Mouse (Mus musculus) forebrain, embryonic 16.5 days (tissue): ENCODE results near the gene Cog4. TPM values are rescaled to one million over a fixed set of nuclear protein-coding genes. Genes with fewer than 3 reads are reported as not detected.

ENCODE experiments used
- ATAC-seq: fragments of 200-750 bp; cut with Nextera tagmentation; 2 replicates; pipeline ENCODE4 v1.8.0; 2017; ENCODE audit warnings: mild to moderate bottlenecking, moderate library complexity
- H3K27ac ChIP-seq: fragments of 300-500 bp; sonication (generic); 2 replicates; pipeline ENCODE4 v1.5.1; 2014; ENCODE audit warnings: low read length, control low read depth
- H3K27me3 ChIP-seq: fragments of 300-500 bp; sonication (generic); replicated peaks from 2 replicates; pipeline ENCODE4 v1.6.1; 2014; ENCODE audit warnings: low read length; ENCODE audit not compliant: control insufficient read depth, insufficient read depth
- H3K36me3 ChIP-seq: fragments of 300-500 bp; sonication (generic); 2 replicates; pipeline ENCODE4 v1.6.1; 2014; ENCODE audit not compliant: control insufficient read depth, insufficient read depth
- H3K4me1 ChIP-seq: fragments of 300-500 bp; sonication (generic); replicated peaks from 2 replicates; pipeline ENCODE4 v1.6.1; 2014; ENCODE audit warnings: low read length; ENCODE audit not compliant: control insufficient read depth, insufficient read depth
- H3K4me2 ChIP-seq: fragments of 300-500 bp; sonication (generic); 2 replicates; pipeline ENCODE4 v1.6.1; 2014; ENCODE audit warnings: mild to moderate bottlenecking, low read length, control low read depth
- H3K4me3 ChIP-seq: fragments of 300-500 bp; sonication (generic); replicated peaks from 2 replicates; pipeline ENCODE4 v1.5.1; 2014; ENCODE audit warnings: mild to moderate bottlenecking, low read length, control low read depth
- H3K9ac ChIP-seq: fragments of 300-500 bp; sonication (generic); replicated peaks from 2 replicates; pipeline ENCODE4 v1.6.1; 2014; ENCODE audit warnings: low read depth, low read length, control low read depth
- H3K9me3 ChIP-seq: fragments of 300-500 bp; sonication (generic); 2 replicates; pipeline ENCODE4 v1.6.1; 2016; ENCODE audit warnings: low read length; ENCODE audit not compliant: control insufficient read depth
- WGBS: fragments of 180-500 bp; shearing (Covaris S2); extraction: QIAGEN DNeasy Blood & Tissue Kit; methylation state at CpG from one replicate; pipeline ENCODE4 v1.1.7; 2014; 5-methylcytosine and 5-hydroxymethylcytosine counted together
- polyA plus RNA-seq: library from polyadenylated mRNA; unstranded; fragments of >200 nt; fragmentation: Nextera tagmentation; extraction: Ambion mirVana; gene quantifications from 2 replicates; pipeline ENCODE4 v1.2.1, GENCODE M21; 2015

The Cog4 gene
- polyA plus RNA-seq, 1 experiment from 2014 or later, result 69.3 TPM

GRCm38 (mm10) chr8:110821960-110822359, 24.4 kb upstream of the Cog4 start:
- Histone ChIP-seq H3K4me1 (no peaks in the 10 kb centered on the region), H3K27me3 (no peaks in the 10 kb centered on the region), H3K4me2 (no peak overlapping the region), H3K9ac (no peak overlapping the region), H3K27ac (no peak overlapping the region), H3K9me3 (no peaks in the 10 kb centered on the region), H3K36me3 (peaks cover 62% of the 10 kb centered on the region), H3K4me3 (no peak overlapping the region)
- WGBS, result 90% methylated on average over 3 of the region's 3 CpGs
- no peak for ATAC-seq

DNA sequence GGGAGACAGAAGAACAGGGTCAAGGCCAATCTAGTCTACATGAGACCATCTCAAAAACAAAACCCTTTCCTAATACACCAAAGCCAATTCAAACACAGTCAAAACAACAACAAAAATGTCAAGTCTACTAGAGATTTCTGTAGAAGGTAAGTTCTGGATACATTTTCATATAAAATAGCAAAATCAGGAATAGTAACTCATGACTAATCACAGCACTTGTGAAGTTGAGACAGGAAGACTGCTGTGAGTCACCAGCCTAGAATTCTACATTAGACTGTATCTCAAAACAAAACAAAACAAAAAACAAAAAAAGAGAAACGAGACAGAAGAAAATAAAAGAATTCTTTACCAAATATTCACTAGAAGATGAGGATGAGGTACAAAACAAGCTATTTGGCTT, 21.5 kb upstream of the Cog4 start:
- H3K4me1 ChIP-seq, result no peaks in the 10 kb centered on the region
- H3K27me3 ChIP-seq, result no peaks in the 10 kb centered on the region
- H3K4me3 ChIP-seq, result no peak overlapping the region
- no peak overlapping the region for H3K27ac ChIP-seq
- no peaks in the 10 kb centered on the region for H3K9me3 ChIP-seq
- peaks cover 53% of the 10 kb centered on the region for H3K36me3 ChIP-seq
- no peak overlapping the region for H3K4me2 ChIP-seq
- no peak overlapping the region for H3K9ac ChIP-seq
- 95% methylated on average over 1 of the region's 1 CpGs for WGBS
- ATAC-seq, result no peak

GRCm38 (mm10) chr8:110828511-110828910, 17.9 kb upstream of the Cog4 start:
- no peak overlapping the region for H3K9ac ChIP-seq
- no peak overlapping the region for H3K27ac ChIP-seq
- 86% methylated on average over 3 of the region's 3 CpGs for WGBS
- H3K27me3 ChIP-seq, result no peaks in the 10 kb centered on the region
- no peak overlapping the region for H3K4me3 ChIP-seq
- no peaks in the 10 kb centered on the region for H3K9me3 ChIP-seq
- peaks cover 47% of the 10 kb centered on the region for H3K36me3 ChIP-seq
- no peak for ATAC-seq
- H3K4me1 ChIP-seq, result no peaks in the 10 kb centered on the region
- H3K4me2 ChIP-seq, result no peak overlapping the region

DNA sequence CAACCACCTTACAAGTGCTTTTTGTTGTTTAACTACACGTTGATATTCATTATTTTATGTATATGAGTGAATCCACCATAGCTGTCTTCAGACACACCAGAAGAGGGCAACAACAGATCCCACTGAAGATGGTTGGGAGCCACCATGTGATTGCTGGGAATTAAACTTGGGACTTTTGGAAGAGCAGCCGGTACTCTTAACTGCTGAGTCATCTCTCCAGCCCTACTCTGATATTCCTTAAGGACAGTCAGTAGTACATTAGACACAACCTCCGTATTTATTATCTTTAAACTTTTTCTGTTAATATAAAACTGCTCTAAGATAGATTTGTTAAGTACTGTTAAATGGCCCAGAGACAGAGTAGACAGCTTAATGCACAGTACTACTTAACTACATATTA, 14.4 kb upstream of the Cog4 start:
- no peak overlapping the region for H3K9ac ChIP-seq
- no peaks in the 10 kb centered on the region for H3K27me3 ChIP-seq
- WGBS, result 90% methylated on average over 3 of the region's 3 CpGs
- no peaks in the 10 kb centered on the region for H3K4me1 ChIP-seq
- H3K4me2 ChIP-seq, result no peak overlapping the region
- no peak overlapping the region for H3K4me3 ChIP-seq
- no peak overlapping the region for H3K27ac ChIP-seq
- no peak for ATAC-seq
- H3K36me3 ChIP-seq, result peaks cover 56% of the 10 kb centered on the region
- no peaks in the 10 kb centered on the region for H3K9me3 ChIP-seq

DNA sequence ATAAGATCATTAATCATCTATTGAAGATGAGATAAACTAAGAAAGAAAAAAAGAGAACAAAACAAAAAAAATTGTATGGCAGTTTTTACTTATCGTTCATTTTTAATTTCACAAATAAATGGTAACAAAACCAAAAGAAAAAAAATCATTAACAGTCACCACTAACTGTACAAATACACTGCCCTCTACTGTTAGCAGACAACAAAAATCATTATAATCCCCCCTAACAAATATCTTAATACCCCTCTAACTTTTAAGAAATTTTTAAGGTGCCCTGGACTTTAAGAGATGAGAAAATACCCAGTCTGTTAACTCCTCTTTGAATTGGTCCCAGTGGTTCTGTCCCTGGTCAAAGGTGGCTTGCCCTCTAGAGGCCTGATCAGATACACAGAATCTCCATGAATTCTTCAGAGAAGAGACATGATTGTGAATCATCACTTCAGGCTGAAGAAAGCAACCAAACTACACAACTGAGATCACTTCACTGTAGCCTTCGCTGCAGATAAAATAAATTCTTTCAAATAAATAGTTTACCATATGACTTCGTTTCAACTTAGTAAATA, 4.3 kb upstream of the Cog4 start:
- ATAC-seq, result no peak
- 89% methylated on average over 3 of the region's 3 CpGs for WGBS
- Histone ChIP-seq H3K4me3 (no peak overlapping the region), H3K36me3 (peaks cover 49% of the 10 kb centered on the region), H3K27ac (no peak overlapping the region), H3K9ac (no peak overlapping the region), H3K4me1 (peaks cover 14% of the 10 kb centered on the region), H3K4me2 (no peak overlapping the region), H3K9me3 (no peaks in the 10 kb centered on the region), H3K27me3 (no peaks in the 10 kb centered on the region)

GRCm38 (mm10) chr8:110843207-110843606, 3.2 kb upstream of the Cog4 start:
- Histone ChIP-seq H3K36me3 (peaks cover 44% of the 10 kb centered on the region), H3K4me1 (peaks cover 23% of the 10 kb centered on the region), H3K9ac (no peak overlapping the region), H3K27me3 (no peaks in the 10 kb centered on the region), H3K4me3 (no peak overlapping the region), H3K9me3 (no peaks in the 10 kb centered on the region), H3K27ac (no peak overlapping the region), H3K4me2 (no peak overlapping the region)
- 85% methylated on average over 5 of the region's 5 CpGs for WGBS
- ATAC-seq, result no peak

GRCm38 (mm10) chr8:110844941-110845340, 1.5 kb upstream of the Cog4 start:
- H3K4me2 ChIP-seq, result no peak overlapping the region
- H3K27ac ChIP-seq, result no peak overlapping the region
- no peak overlapping the region for H3K9ac ChIP-seq
- no peak overlapping the region for H3K4me3 ChIP-seq
- peaks cover 23% of the 10 kb centered on the region for H3K4me1 ChIP-seq
- no peaks in the 10 kb centered on the region for H3K27me3 ChIP-seq
- no peak for ATAC-seq
- no peaks in the 10 kb centered on the region for H3K9me3 ChIP-seq
- WGBS, result 80% methylated on average over 3 of the region's 3 CpGs
- peaks cover 31% of the 10 kb centered on the region for H3K36me3 ChIP-seq

- peaks cover 27% of the 10 kb centered on the region for H3K36me3 ChIP-seq
- 12% methylated on average over 17 of the region's 17 CpGs for WGBS
- no peaks in the 10 kb centered on the region for H3K9me3 ChIP-seq
- peak overlapping the region; percentile 90 for H3K9ac ChIP-seq
- peak overlapping the region; percentile 96 for H3K4me3 ChIP-seq
- H3K27ac ChIP-seq, result peak overlapping the region; percentile 82; the same call in 1 of the 2 replicates
- H3K4me1 ChIP-seq, result peaks cover 23% of the 10 kb centered on the region
- ATAC-seq, result no peak
- H3K27me3 ChIP-seq, result no peaks in the 10 kb centered on the region
- H3K4me2 ChIP-seq, result peak overlapping the region; percentile 96
These were observed 487 bp upstream of the Cog4 start for GRCm38 (mm10) chr8:110845821-110846404.

DNA sequence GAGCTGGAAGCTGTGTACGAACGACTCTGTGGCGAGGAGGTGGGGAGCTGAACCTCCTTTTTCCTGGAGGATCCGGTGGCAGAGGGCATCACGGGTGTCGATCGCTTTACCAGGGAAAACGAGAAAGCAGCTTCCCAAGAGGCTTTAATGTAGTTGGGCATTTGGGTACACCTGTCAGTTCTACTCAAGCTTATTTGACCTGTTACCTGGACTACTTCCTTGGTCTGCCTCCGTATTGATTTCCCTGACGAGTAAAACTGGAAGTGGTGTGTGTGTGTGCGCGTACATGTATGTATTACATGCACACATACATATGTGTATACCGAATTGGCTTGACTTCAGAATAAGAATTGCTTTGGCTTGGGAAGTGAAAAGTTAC, 760 bp downstream of the Cog4 start:
- Histone ChIP-seq H3K9me3 (no peaks in the 10 kb centered on the region), H3K4me2 (peak overlapping the region; percentile 96), H3K27me3 (no peaks in the 10 kb centered on the region), H3K4me3 (peak overlapping the region; percentile 96), H3K36me3 (peaks cover 27% of the 10 kb centered on the region), H3K9ac (peak overlapping the region; percentile 90), H3K27ac (peak overlapping the region; percentile 82), H3K4me1 (peaks cover 23% of the 10 kb centered on the region)
- ATAC-seq, result peak; percentile 47
- WGBS, result 2% methylated on average over 13 of the region's 13 CpGs
